Mouse (Mus musculus): Measurements from ENCODE around the gene Tsc2. TPM values are rescaled to one million over a fixed set of nuclear protein-coding genes. Genes with fewer than 3 reads are reported as not detected.

Gene Tsc2
- polyA plus RNA-seq, 1 experiment: 45.3 TPM

GRCm38 (mm10) chr17:24650070-24650616 lies 17.7 kb upstream of the Tsc2 start, which contains the start of gene Slc9a3r2:
TSS of gene Slc9a3r2 (minus strand) at chr17:24650327.
- TF ChIP-seq GATA1 (IDR thresholded peaks at IDR 0.05; ENCODE audit: low read length): no peak

GRCm38 (mm10) chr17:24649581-24650069 lies 17.2 kb upstream of the Tsc2 start:
- no peak for TF ChIP-seq GATA1 (IDR thresholded peaks at IDR 0.05; ENCODE audit: low read length)

GRCm38 (mm10) chr17:24648731-24649377 lies 16.4 kb upstream of the Tsc2 start:
- TF ChIP-seq GATA1 (IDR thresholded peaks at IDR 0.05; ENCODE audit: low read length): no peak

- TF ChIP-seq GATA1 (IDR thresholded peaks at IDR 0.05; ENCODE audit: low read length): no peak
Measured at GRCm38 (mm10) chr17:24647493-24647892, 15.1 kb upstream of the Tsc2 start.

GRCm38 (mm10) chr17:24646381-24646780 lies 14.0 kb upstream of the Tsc2 start:
- TF ChIP-seq GATA1 (IDR thresholded peaks at IDR 0.05; ENCODE audit: low read length): no peak

- TF ChIP-seq GATA1 (IDR thresholded peaks at IDR 0.05; ENCODE audit: low read length): no peak
Measured at GRCm38 (mm10) chr17:24645916-24646315, 13.5 kb upstream of the Tsc2 start.

GRCm38 (mm10) chr17:24644875-24645721 lies 12.7 kb upstream of the Tsc2 start:
- no peak for TF ChIP-seq GATA1 (IDR thresholded peaks at IDR 0.05; ENCODE audit: low read length)

GRCm38 (mm10) chr17:24644030-24644715 lies 11.7 kb upstream of the Tsc2 start:
- TF ChIP-seq GATA1 (IDR thresholded peaks at IDR 0.05; ENCODE audit: low read length): no peak

- no peak for TF ChIP-seq GATA1 (IDR thresholded peaks at IDR 0.05; ENCODE audit: low read length)
Measured at GRCm38 (mm10) chr17:24642791-24643343, 10.4 kb upstream of the Tsc2 start.

- no peak for TF ChIP-seq GATA1 (IDR thresholded peaks at IDR 0.05; ENCODE audit: low read length)
Measured at GRCm38 (mm10) chr17:24641944-24642343, 9.5 kb upstream of the Tsc2 start.

GRCm38 (mm10) chr17:24640581-24640980 lies 8.2 kb upstream of the Tsc2 start:
- no peak for TF ChIP-seq GATA1 (IDR thresholded peaks at IDR 0.05; ENCODE audit: low read length)

- no peak for TF ChIP-seq GATA1 (IDR thresholded peaks at IDR 0.05; ENCODE audit: low read length)
Measured at GRCm38 (mm10) chr17:24640119-24640518, 7.7 kb upstream of the Tsc2 start.

GRCm38 (mm10) chr17:24639571-24639988 lies 7.2 kb upstream of the Tsc2 start:
- no peak for TF ChIP-seq GATA1 (IDR thresholded peaks at IDR 0.05; ENCODE audit: low read length)

GRCm38 (mm10) chr17:24638840-24639239 lies 6.4 kb upstream of the Tsc2 start:
- no peak for TF ChIP-seq GATA1 (IDR thresholded peaks at IDR 0.05; ENCODE audit: low read length)

- TF ChIP-seq GATA1 (IDR thresholded peaks at IDR 0.05; ENCODE audit: low read length): no peak
Measured at GRCm38 (mm10) chr17:24638214-24638613, 5.8 kb upstream of the Tsc2 start.

Measured in G1E-ER4 (cell line).